Mouse (Mus musculus) brown adipose tissue, adult 24 weeks (tissue): ENCODE results near the gene Akr1b3. TPM values are rescaled to one million over a fixed set of nuclear protein-coding genes. Genes with fewer than 3 reads are reported as not detected.

ENCODE experiments used
- H3K27ac ChIP-seq: fragments of 200-500 bp; replicated peaks from 2 replicates; pipeline ENCODE4 v1.5.1; 2012; ENCODE audit warnings: low read depth, mild to moderate bottlenecking, low read length
- H3K4me1 ChIP-seq: fragments of 200-500 bp; 2 replicates; pipeline ENCODE4 v1.6.1; 2012; ENCODE audit warnings: low read length, mixed read lengths; ENCODE audit not compliant: control insufficient read depth, insufficient read depth, insufficient read length
- H3K4me3 ChIP-seq: fragments of 200-500 bp; 2 replicates; pipeline ENCODE4 v1.5.1; 2012; ENCODE audit warnings: low read depth, mild to moderate bottlenecking, low read length, moderate library complexity; ENCODE audit not compliant: insufficient read depth
- polyA plus RNA-seq: library from polyadenylated mRNA; stranded (reverse); fragments of >200 nt; gene quantifications from 2 replicates; pipeline ENCODE4 v1.2.4, GENCODE M21; 2012; ENCODE audit not compliant: missing spikeins, insufficient read depth, insufficient read length

Gene Akr1b3
- polyA plus RNA-seq, 1 experiment: 185 TPM

DNA sequence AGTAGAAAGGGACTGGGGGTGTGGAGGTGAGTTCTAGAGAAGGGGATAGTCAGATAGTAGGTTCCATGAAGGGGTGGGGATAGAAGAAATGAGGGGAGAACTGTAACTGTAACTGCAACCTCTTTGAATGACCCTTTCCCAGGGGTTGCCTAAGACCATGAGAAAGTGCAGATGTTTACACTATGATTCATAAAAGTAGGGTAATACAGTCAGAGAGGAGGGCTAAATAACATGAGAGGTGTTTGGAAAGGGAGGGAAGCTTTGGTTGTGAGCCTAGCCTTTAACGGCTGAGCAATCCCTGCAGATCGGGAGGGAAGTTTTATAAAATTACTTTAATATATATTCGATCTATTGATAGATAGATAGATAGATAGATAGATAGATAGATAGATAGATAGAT lies 20.2 kb downstream of the Akr1b3 start:
- H3K4me1 ChIP-seq: no peaks in the 10 kb centered on the region
- no peak overlapping the region for H3K27ac ChIP-seq
- H3K4me3 ChIP-seq: no peak overlapping the region

GRCm38 (mm10) chr6:34295437-34295836 lies 21.8 kb downstream of the Akr1b3 start:
- no peaks in the 10 kb centered on the region for H3K4me1 ChIP-seq
- H3K4me3 ChIP-seq: no peak overlapping the region

DNA sequence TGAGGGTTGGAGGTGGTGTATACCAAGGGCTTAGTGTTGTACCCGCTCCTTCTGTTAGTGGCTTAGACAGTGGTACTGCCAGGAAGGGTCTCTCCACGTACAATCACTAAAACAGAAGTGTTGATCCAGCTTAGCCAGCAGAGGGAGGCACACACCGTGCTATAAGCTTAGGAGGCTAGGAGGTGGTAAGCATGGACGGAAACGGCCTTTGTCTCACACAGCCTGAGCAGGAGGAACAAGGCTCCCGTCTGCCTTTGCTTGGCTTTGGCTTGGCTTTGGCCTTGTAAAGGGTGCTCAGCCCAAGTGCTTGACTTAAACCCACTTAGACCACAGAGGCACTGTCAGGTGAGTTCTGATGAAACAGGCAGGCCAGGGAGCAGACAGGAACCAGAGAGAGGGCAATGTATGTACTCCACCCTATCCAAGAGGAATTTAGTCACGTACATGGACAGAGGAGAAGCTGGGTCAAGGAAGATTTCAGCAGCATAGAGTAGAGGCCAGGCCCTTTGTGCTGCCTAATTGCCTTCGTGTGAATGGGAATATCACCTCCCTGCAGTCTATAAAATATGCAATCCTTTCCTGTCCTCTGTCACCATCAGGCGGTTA lies 24.3 kb downstream of the Akr1b3 start:
- H3K4me3 ChIP-seq: no peak overlapping the region
- H3K4me1 ChIP-seq: no peaks in the 10 kb centered on the region
- no peak overlapping the region for H3K27ac ChIP-seq

More at GRCm38 (mm10) chr6:34295437-34295836, 21.8 kb downstream of the Akr1b3 start:
- no peak overlapping the region for H3K27ac ChIP-seq

GRCm38 (mm10) chr6:34292196-34292881 lies 24.9 kb downstream of the Akr1b3 start:
- no peaks in the 10 kb centered on the region for H3K4me1 ChIP-seq
- H3K4me3 ChIP-seq: no peak overlapping the region
- no peak overlapping the region for H3K27ac ChIP-seq

DNA sequence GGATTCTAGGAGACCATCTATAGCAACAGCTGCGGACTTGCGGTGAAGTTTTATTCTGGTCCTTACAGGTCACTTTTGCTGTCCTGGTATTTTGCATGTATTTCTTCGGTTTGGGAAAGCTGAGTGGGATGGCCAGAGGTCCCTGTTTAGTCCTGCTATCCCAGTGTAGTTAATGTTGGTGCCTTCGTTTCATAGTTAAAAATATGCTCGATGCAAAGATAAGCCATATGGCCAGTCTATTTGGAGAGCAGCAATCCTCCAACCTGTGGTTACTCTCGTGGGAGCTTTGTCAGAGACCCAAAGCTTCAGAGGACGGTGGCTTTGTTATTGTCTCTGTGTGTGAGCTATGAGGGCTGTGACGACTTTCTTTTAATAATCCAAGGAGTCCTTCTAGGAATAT lies 26.6 kb downstream of the Akr1b3 start:
- no peak overlapping the region for H3K27ac ChIP-seq
- no peaks in the 10 kb centered on the region for H3K4me1 ChIP-seq
- H3K4me3 ChIP-seq: no peak overlapping the region

- no peak overlapping the region for H3K4me3 ChIP-seq
- no peaks in the 10 kb centered on the region for H3K4me1 ChIP-seq
- H3K27ac ChIP-seq: no peak overlapping the region
Measured at GRCm38 (mm10) chr6:34290091-34290490, 27.2 kb downstream of the Akr1b3 start.

DNA sequence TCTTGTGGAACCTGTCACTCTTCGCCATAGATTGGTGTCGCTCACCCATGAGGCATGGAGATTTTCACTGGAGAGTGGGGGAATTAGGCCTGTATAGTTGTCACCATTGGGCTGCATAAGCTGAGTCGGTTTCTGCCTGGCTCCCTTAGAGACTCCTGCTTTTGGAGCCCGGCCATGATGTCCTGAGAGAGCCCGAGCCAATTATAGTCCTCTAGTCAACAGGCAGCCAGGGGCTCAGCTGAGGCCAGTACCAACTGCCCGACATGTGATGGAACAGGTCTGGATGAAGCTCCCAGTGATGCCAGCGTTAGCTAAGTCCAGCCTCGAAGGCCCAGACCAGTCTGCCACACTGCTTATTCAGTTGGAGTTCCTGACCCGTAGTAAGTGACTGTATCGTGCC lies 29.2 kb downstream of the Akr1b3 start:
- H3K4me1 ChIP-seq: no peaks in the 10 kb centered on the region
- H3K27ac ChIP-seq: no peak overlapping the region
- H3K4me3 ChIP-seq: no peak overlapping the region

- Histone ChIP-seq H3K4me3 (no peak overlapping the region), H3K4me1 (no peaks in the 10 kb centered on the region), H3K27ac (no peak overlapping the region)
Measured at GRCm38 (mm10) chr6:34286841-34287240, 30.4 kb downstream of the Akr1b3 start.

- Histone ChIP-seq H3K4me3 (no peak overlapping the region), H3K27ac (no peak overlapping the region), H3K4me1 (no peaks in the 10 kb centered on the region)
Measured at GRCm38 (mm10) chr6:34278385-34278784, 38.9 kb downstream of the Akr1b3 start.

DNA sequence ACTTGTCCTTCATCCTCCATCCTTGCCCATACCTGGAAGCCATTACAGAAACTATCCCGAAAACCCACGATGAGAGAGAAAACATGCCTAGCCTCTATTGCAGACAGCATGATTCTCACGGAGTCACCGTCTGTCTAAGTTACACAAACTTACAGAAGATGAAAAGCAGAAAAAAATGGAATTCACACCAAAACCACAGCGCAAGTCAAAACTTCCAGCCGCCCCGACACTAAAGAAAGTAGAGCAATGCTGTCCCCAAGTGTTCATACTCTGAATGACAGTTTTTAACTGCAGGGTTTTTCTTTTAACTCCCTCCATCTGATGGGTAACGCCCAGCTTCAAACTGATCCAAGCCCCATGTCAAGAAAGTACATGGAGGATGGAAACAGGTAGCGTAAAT lies 39.6 kb downstream of the Akr1b3 start:
- H3K4me3 ChIP-seq: no peak overlapping the region

DNA sequence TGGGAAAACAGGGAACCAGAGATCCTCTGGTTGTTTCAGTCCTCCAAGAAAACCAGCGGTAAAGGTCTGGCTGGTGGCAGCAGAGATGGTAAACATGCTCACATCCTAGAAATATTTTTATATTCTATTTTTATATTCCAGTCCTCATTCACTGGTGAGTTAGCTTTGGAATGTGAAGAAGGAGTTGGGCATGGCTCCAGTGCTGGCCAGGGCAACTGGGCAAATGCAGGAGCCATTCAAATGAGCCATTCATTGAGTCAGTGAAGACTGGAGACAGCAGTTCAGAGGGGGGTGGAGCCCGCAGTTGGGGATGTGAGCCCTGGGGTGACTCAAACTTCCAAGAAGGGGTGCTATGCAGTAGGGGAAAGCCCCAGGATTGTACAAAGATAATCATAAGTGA lies 42.9 kb downstream of the Akr1b3 start:
- no peak overlapping the region for H3K4me3 ChIP-seq
- H3K4me1 ChIP-seq: no peaks in the 10 kb centered on the region
- no peak overlapping the region for H3K27ac ChIP-seq

More for the DNA sequence above, 39.6 kb downstream of the Akr1b3 start:
- Histone ChIP-seq H3K4me1 (no peaks in the 10 kb centered on the region), H3K27ac (no peak overlapping the region)

GRCm38 (mm10) chr6:34273073-34273472 lies 44.2 kb downstream of the Akr1b3 start:
- no peak overlapping the region for H3K27ac ChIP-seq
- no peak overlapping the region for H3K4me3 ChIP-seq
- H3K4me1 ChIP-seq: no peaks in the 10 kb centered on the region

DNA sequence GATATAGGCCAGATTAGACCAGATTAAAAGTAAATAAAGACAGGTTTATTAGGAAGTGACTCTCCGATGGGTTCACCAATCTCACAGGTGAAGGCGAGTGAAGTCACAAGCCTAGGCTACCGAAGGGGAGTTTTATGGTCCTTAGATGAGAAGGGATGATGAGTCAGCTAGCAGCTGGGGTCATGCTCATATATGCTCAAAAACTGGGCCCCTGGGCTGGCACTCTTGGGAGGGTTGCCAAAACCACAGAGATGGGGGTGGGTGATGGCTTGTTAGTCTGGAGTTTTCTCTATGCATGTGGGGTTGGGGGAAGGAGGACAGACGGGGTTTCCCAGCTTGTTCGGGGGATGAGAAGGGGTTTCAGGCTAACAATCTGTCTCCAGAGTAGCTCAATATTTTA lies 44.8 kb downstream of the Akr1b3 start:
- no peak overlapping the region for H3K27ac ChIP-seq
- H3K4me1 ChIP-seq: no peaks in the 10 kb centered on the region
- no peak overlapping the region for H3K4me3 ChIP-seq

GRCm38 (mm10) chr6:34270717-34271116 lies 46.6 kb downstream of the Akr1b3 start:
- Histone ChIP-seq H3K4me3 (no peak overlapping the region), H3K4me1 (no peaks in the 10 kb centered on the region), H3K27ac (no peak overlapping the region)

DNA sequence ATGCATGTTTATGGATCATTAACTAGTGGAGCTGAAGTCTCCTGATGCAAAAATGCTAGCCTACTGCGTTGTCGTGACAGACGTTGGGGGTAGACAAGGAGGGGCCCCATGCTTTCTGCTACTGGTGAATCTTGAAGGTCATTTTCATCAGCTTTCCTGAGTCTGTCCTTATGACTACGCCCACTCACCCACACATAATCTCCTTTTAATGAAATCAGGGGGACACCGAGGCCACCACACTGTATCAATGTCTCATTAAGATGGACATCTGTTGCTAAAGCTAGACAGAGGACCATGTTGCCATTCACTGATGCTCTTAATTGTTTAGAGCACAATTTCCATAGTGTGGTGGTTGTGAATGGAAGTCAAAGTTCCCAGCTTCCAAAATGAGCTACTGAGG lies 58.7 kb downstream of the Akr1b3 start:
- Histone ChIP-seq H3K4me1 (no peaks in the 10 kb centered on the region), H3K27ac (no peak overlapping the region), H3K4me3 (no peak overlapping the region)
